ENCODE assay signal across 8 mouse cellular contexts in the genomic region with DNA sequence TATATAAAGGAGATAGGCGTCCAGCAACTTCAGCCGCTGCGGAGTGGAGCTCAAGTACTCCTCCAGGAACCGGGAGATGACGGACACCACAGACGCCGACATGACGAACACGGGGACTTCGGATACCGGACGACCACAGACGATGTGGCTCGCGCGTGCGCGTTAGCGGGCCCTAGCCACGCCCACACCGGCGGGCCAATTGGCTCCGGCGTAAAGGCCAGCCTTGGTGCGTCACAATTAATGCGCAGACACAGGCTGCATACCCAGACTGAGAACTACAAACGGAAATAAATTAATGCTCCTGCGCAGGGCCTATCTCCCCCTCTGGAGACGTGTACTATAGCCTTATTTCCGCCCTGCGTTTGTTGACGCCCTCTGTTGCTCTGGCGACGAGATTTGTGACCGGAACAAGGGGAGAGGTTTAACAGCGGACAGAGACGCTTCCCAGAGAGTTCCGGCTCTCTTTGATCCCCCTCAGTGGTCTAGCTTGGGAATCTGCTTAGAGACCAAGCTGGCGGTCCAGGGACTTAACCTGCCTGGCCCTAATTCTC. TPM values are rescaled to one million over a fixed set of nuclear protein-coding genes. Genes with fewer than 3 reads are reported as not detected.
A peak's percentile ranks its signal among the peaks of the same experiment; 100 is the strongest.
DNase-seq lines count a peak whose midpoint lies in the region; ATAC-seq and TF ChIP-seq lines count a peak whose summit lies in the region.

Gene Dad1 (minus strand): TSS at position 364 of the 551 bp plus-strand sequence.
Gene Abhd4 (plus strand): TSS at position 448 of the 551 bp plus-strand sequence.

- peak; percentile 97 for DNase-seq in MN1 (ENCODE audit: low spot score)
- peak; percentile 98 for DNase-seq in cerebellum, adult 9-10 months
- peak; percentile 98 for DNase-seq in hindbrain, embryonic 10.5 days (ENCODE audit: low spot score)
- peak; percentile 98 for DNase-seq in layer of hippocampus, adult 9-11 months
- DNase-seq in lung, postnatal 0 days (ENCODE audit: low spot score): peak; percentile 100
- peak; percentile 98 for DNase-seq in ovary, postnatal 14 days (ENCODE audit: low spot score)
- DNase-seq in thymus, postnatal 14 days: peak; percentile 97

- no peaks in the 10 kb centered on the region for H3K9me3 ChIP-seq in hindbrain, embryonic 10.5 days
- H3K9me3 ChIP-seq in lung, postnatal 0 days (ENCODE audit: low read length): no peaks in the 10 kb centered on the region

- no peaks in the 10 kb centered on the region for H3K27me3 ChIP-seq in hindbrain, embryonic 10.5 days (ENCODE audit: insufficient read depth, poor library complexity, severe bottlenecking)
- H3K27me3 ChIP-seq in lung, postnatal 0 days (replicated peaks; ENCODE audit: insufficient read depth, low read length): no peaks in the 10 kb centered on the region

- H3K4me1 ChIP-seq in hindbrain, embryonic 10.5 days (replicated peaks): peaks cover 36% of the 10 kb centered on the region
- peaks cover 18% of the 10 kb centered on the region for H3K4me1 ChIP-seq in lung, postnatal 0 days (ENCODE audit: insufficient read depth, low read depth, low read length)

- peak; percentile 84 for TF ChIP-seq EP300 in lung, postnatal 0 days (IDR thresholded peaks at IDR 0.05)

- H3K9ac ChIP-seq in lung, postnatal 0 days (replicated peaks; ENCODE audit: low read depth): peak within 1 kb of the TSS; percentile 80

- H3K4me2 ChIP-seq in lung, postnatal 0 days (replicated peaks; ENCODE audit: low read depth, low read length): peak within 1 kb of the TSS; percentile 66

- H3K4me3 ChIP-seq in hindbrain, embryonic 10.5 days: peak within 1 kb of the TSS; percentile 61
- peak within 1 kb of the TSS; percentile 75 for H3K4me3 ChIP-seq in lung, postnatal 0 days (ENCODE audit: low read depth, low read length)

- TF ChIP-seq CTCF in lung, postnatal 0 days (IDR thresholded peaks at IDR 0.05): peak; percentile 33

- H3K27ac ChIP-seq in hindbrain, embryonic 10.5 days: peak within 1 kb of the TSS; percentile 90
- peak within 1 kb of the TSS; percentile 87 for H3K27ac ChIP-seq in lung, postnatal 0 days (ENCODE audit: low read length)

- peak; percentile 98 for ATAC-seq in frontal cortex, adult (ENCODE audit: low TSS enrichment)
- ATAC-seq in lung, postnatal 0 days: peak; percentile 99

- WGBS in hindbrain, embryonic 10.5 days: under 1% methylated on average over 39 of the region's 39 CpGs
- WGBS in lung, postnatal 0 days: under 1% methylated on average over 39 of the region's 39 CpGs

- H3K36me3 ChIP-seq in hindbrain, embryonic 10.5 days: peaks cover 18% of the 10 kb centered on the region; the same call in 1 of the 2 replicates
- H3K36me3 ChIP-seq in lung, postnatal 0 days (ENCODE audit: insufficient read depth, low read length): no peaks in the 10 kb centered on the region

RNA-seq across cellular contexts. Expression of gene Dad1, which starts in this region (rescaled TPM):
- polyA plus RNA-seq in hindbrain, embryonic 10.5 days (2016; fragmentation: Nextera tagmentation; extraction: Ambion mirVana): 243 and 271 TPM in 2 replicates
- polyA plus RNA-seq in lung, postnatal 0 days (2015; fragmentation: Nextera tagmentation; extraction: Ambion mirVana): 420 and 466 TPM in 2 replicates

RNA-seq across cellular contexts. Expression of gene Abhd4, which starts in this region (rescaled TPM):
- polyA plus RNA-seq in hindbrain, embryonic 10.5 days (2016; fragmentation: Nextera tagmentation; extraction: Ambion mirVana): 39.6 and 44.7 TPM in 2 replicates
- 77.8 and 81.2 TPM in 2 replicates for polyA plus RNA-seq in lung, postnatal 0 days (2015; fragmentation: Nextera tagmentation; extraction: Ambion mirVana)

Comparison
In these comparisons a context has a peak if more than half of its experiments do, and no peak if none do; other contexts are left out.
1. Peak in every context shown above with its lines: DNase-seq, ATAC-seq, H3K4me3 ChIP-seq and H3K27ac ChIP-seq.